Mouse (Mus musculus): ENCODE results near the gene Pdlim5. TPM values are rescaled to one million over a fixed set of nuclear protein-coding genes. Genes with fewer than 3 reads are reported as not detected.

Pdlim5 gene
- total RNA-seq, 1 experiment = 38.8 TPM

GRCm38 (mm10) chr3:142394796-142395508, 544 bp downstream of the Pdlim5 start:
- DNase-seq (ENCODE audit: low read depth, low spot score) = peak; percentile 56
- Histone ChIP-seq H3K36me3 (ENCODE audit: control insufficient read depth, insufficient read depth, low read length, poor library complexity, severe bottlenecking) (no peaks in the 10 kb centered on the region), H3K27ac (ENCODE audit: insufficient read depth, low read depth, low read length, poor library complexity, severe bottlenecking) (peak overlapping the region; percentile 80), H3K4me3 (ENCODE audit: insufficient read depth in 1 of 2, low read depth in 1 of 2, low read length in 2 of 2, poor library complexity in 1 of 2, severe bottlenecking in 1 of 2) (peak overlapping the region; percentile 98 to 99), H3K9ac (ENCODE audit: insufficient read depth, low read depth, low read length, poor library complexity, severe bottlenecking) (peak overlapping the region; percentile 97), H3K9me3 (ENCODE audit: control insufficient read depth, insufficient read depth, low read depth, low read length) (no peaks in the 10 kb centered on the region), H3K4me1 (ENCODE audit: control insufficient read depth in 2 of 2, insufficient read depth in 2 of 2, low read length in 2 of 2, poor library complexity in 1 of 2) (peaks cover 0 to 6% of the 10 kb centered on the region in 2 experiments; a peak in 3 of 4 replicates)
- in situ Hi-C loops (cut with MboI; ENCODE audit: low sequenced_read_pairs in 2 of 2, unreplicated experiment in 2 of 2) = no loop called here
- TF ChIP-seq HCFC1 (IDR thresholded peaks at IDR 0.05; ENCODE audit: borderline replicate concordance, insufficient read depth, low read length) = no peak; the same call in 1 of the 2 replicates
- no peak for TF ChIP-seq CHD2 (IDR thresholded peaks at IDR 0.05; ENCODE audit: low read depth, low read length)
- TF ChIP-seq ZNF384 (IDR thresholded peaks at IDR 0.05; ENCODE audit: low read depth, low read length) = no peak
- TF ChIP-seq MAFK (IDR thresholded peaks at IDR 0.05; ENCODE audit: insufficient read depth, low read depth, low read length) = no peak
- TF ChIP-seq ZC3H11A (IDR thresholded peaks at IDR 0.05; ENCODE audit: borderline replicate concordance, low read depth, low read length) = no peak

GRCm38 (mm10) chr3:142394000-142394411, 1.5 kb downstream of the Pdlim5 start:
- TF ChIP-seq CHD2 (IDR thresholded peaks at IDR 0.05; ENCODE audit: low read depth, low read length) (no peak), MAFK (IDR thresholded peaks at IDR 0.05; ENCODE audit: insufficient read depth, low read depth, low read length) (no peak), ZC3H11A (IDR thresholded peaks at IDR 0.05; ENCODE audit: borderline replicate concordance, low read depth, low read length) (no peak), HCFC1 (IDR thresholded peaks at IDR 0.05; ENCODE audit: borderline replicate concordance, insufficient read depth, low read length) (no peak), ZNF384 (IDR thresholded peaks at IDR 0.05; ENCODE audit: low read depth, low read length) (no peak)
- no peak overlapping the region for H3K27ac ChIP-seq (ENCODE audit: insufficient read depth, low read depth, low read length, poor library complexity, severe bottlenecking)
- peak overlapping the region; percentile 37; the same call in 1 of the 2 replicates for H3K9ac ChIP-seq (ENCODE audit: insufficient read depth, low read depth, low read length, poor library complexity, severe bottlenecking)
- H3K4me1 ChIP-seq (ENCODE audit: control insufficient read depth in 2 of 2, insufficient read depth in 2 of 2, low read length in 2 of 2, poor library complexity in 1 of 2) = peaks cover 0 to 6% of the 10 kb centered on the region in 2 experiments; a peak in 3 of 4 replicates
- H3K9me3 ChIP-seq (ENCODE audit: control insufficient read depth, insufficient read depth, low read depth, low read length) = no peaks in the 10 kb centered on the region
- peak overlapping the region; percentile 12 to 99; a peak in 3 of 4 replicates for H3K4me3 ChIP-seq (ENCODE audit: insufficient read depth in 1 of 2, low read depth in 1 of 2, low read length in 2 of 2, poor library complexity in 1 of 2, severe bottlenecking in 1 of 2)
- in situ Hi-C loops (cut with MboI; ENCODE audit: low sequenced_read_pairs in 2 of 2, unreplicated experiment in 2 of 2) = no loop called here
- no peak for DNase-seq (ENCODE audit: low read depth, low spot score)
- H3K36me3 ChIP-seq (ENCODE audit: control insufficient read depth, insufficient read depth, low read length, poor library complexity, severe bottlenecking) = no peaks in the 10 kb centered on the region

- H3K4me1 ChIP-seq (ENCODE audit: control insufficient read depth in 2 of 2, insufficient read depth in 2 of 2, low read length in 2 of 2, poor library complexity in 1 of 2) = peaks cover 0 to 6% of the 10 kb centered on the region in 2 experiments; a peak in 3 of 4 replicates
- in situ Hi-C loops (cut with MboI; ENCODE audit: low sequenced_read_pairs in 2 of 2, unreplicated experiment in 2 of 2) = no loop called here
- no peak overlapping the region for H3K4me3 ChIP-seq (ENCODE audit: insufficient read depth in 1 of 2, low read depth in 1 of 2, low read length in 2 of 2, poor library complexity in 1 of 2, severe bottlenecking in 1 of 2)
- no peak overlapping the region for H3K27ac ChIP-seq (ENCODE audit: insufficient read depth, low read depth, low read length, poor library complexity, severe bottlenecking)
- no peaks in the 10 kb centered on the region for H3K9me3 ChIP-seq (ENCODE audit: control insufficient read depth, insufficient read depth, low read depth, low read length)
- no peak for DNase-seq (ENCODE audit: low read depth, low spot score)
- no peak for TF ChIP-seq HCFC1 (IDR thresholded peaks at IDR 0.05; ENCODE audit: borderline replicate concordance, insufficient read depth, low read length)
- TF ChIP-seq CHD2 (IDR thresholded peaks at IDR 0.05; ENCODE audit: low read depth, low read length) = no peak
- no peak for TF ChIP-seq MAFK (IDR thresholded peaks at IDR 0.05; ENCODE audit: insufficient read depth, low read depth, low read length)
- no peak for TF ChIP-seq ZNF384 (IDR thresholded peaks at IDR 0.05; ENCODE audit: low read depth, low read length)
- no peak for TF ChIP-seq ZC3H11A (IDR thresholded peaks at IDR 0.05; ENCODE audit: borderline replicate concordance, low read depth, low read length)
- H3K36me3 ChIP-seq (ENCODE audit: control insufficient read depth, insufficient read depth, low read length, poor library complexity, severe bottlenecking) = no peaks in the 10 kb centered on the region
- H3K9ac ChIP-seq (ENCODE audit: insufficient read depth, low read depth, low read length, poor library complexity, severe bottlenecking) = no peak overlapping the region
These were observed 4.0 kb downstream of the Pdlim5 start for GRCm38 (mm10) chr3:142391531-142391930.

GRCm38 (mm10) chr3:142390288-142390687, 5.2 kb downstream of the Pdlim5 start:
- no peak for TF ChIP-seq CHD2 (IDR thresholded peaks at IDR 0.05; ENCODE audit: low read depth, low read length)
- DNase-seq (ENCODE audit: low read depth, low spot score) = no peak
- Histone ChIP-seq H3K9ac (ENCODE audit: insufficient read depth, low read depth, low read length, poor library complexity, severe bottlenecking) (no peak overlapping the region), H3K4me3 (ENCODE audit: insufficient read depth in 1 of 2, low read depth in 1 of 2, low read length in 2 of 2, poor library complexity in 1 of 2, severe bottlenecking in 1 of 2) (no peak overlapping the region), H3K9me3 (ENCODE audit: control insufficient read depth, insufficient read depth, low read depth, low read length) (no peaks in the 10 kb centered on the region), H3K36me3 (ENCODE audit: control insufficient read depth, insufficient read depth, low read length, poor library complexity, severe bottlenecking) (no peaks in the 10 kb centered on the region), H3K27ac (ENCODE audit: insufficient read depth, low read depth, low read length, poor library complexity, severe bottlenecking) (no peak overlapping the region), H3K4me1 (ENCODE audit: control insufficient read depth in 2 of 2, insufficient read depth in 2 of 2, low read length in 2 of 2, poor library complexity in 1 of 2) (peaks cover 0 to 6% of the 10 kb centered on the region in 2 experiments; a peak in 3 of 4 replicates)
- in situ Hi-C loops (cut with MboI; ENCODE audit: low sequenced_read_pairs in 2 of 2, unreplicated experiment in 2 of 2) = no loop called here
